Mouse (Mus musculus): ENCODE results near the gene Ano4. TPM values are rescaled to one million over a fixed set of nuclear protein-coding genes. Genes with fewer than 3 reads are reported as not detected.
"Not testable (repeated sequence)": the region's sequence is repeated elsewhere in the genome, so short reads cannot be mapped to it uniquely, and the experiment has no call there.

The Ano4 gene
- polyA plus RNA-seq, 1 experiment from 2014 or later = 11.9 TPM

DNA sequence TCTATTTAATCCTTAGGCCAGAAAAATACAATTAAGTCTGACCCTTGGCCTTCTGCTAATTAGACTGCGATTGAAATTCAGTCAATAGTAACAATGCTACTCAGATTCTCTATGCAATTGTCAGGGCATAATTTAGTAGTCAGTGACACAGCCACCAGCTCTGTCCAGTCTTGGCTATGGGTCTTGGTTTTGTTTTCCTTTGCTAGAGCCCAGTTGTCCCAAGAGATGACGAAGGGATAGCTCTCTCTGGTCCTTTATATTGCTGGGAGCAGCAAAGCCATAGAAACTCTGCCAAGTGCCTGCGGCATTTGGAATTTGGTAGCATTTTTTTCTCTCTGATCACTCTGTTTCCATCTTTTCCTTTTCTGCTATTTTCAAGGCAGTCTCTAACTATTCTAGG lies 288.7 kb downstream of the Ano4 start:
- peaks cover 3% of the 10 kb centered on the region; the same call in 1 of the 2 replicates for H3K9me3 ChIP-seq (ENCODE audit: control insufficient read depth, low read length)
- H3K9ac ChIP-seq (ENCODE audit: low read depth, low read length) = no peak overlapping the region
- no peaks in the 10 kb centered on the region for H3K27me3 ChIP-seq (replicated peaks; ENCODE audit: control insufficient read depth, insufficient read depth, low read length)
- H3K4me3 ChIP-seq (ENCODE audit: low read length) = no peak overlapping the region
- ATAC-seq = no peak
- H3K4me1 ChIP-seq (ENCODE audit: control insufficient read depth, insufficient read depth, low read depth, low read length) = no peaks in the 10 kb centered on the region
- H3K4me2 ChIP-seq (ENCODE audit: low read length) = no peak overlapping the region
- no peaks in the 10 kb centered on the region for H3K36me3 ChIP-seq (ENCODE audit: control insufficient read depth, insufficient read depth, low read length)
- WGBS = 63% methylated on average over 3 of the region's 3 CpGs
- H3K27ac ChIP-seq (ENCODE audit: low read depth, low read length) = no peak overlapping the region

DNA sequence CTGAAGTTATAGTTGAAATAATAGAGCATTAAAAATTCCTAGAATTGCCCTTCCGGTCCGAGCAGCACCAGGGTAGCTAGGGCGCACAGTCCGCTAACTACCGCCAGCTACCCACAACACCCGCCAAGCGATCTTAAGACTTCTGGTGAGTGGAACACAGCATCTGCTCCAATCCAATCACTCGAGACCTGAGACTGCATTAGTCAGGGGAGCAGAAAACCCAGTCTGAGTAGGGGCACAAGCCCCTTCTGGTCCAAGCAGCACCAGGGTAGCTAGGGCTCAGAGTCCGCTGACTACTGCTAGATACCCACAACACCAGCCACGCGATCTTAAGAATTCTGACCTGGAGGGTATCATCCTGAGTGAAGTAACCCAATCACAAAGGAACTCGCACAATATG lies 299.6 kb downstream of the Ano4 start:
- not testable (repeated sequence) for H3K27me3 ChIP-seq (replicated peaks; ENCODE audit: control insufficient read depth, insufficient read depth, low read length); H3K27ac ChIP-seq (ENCODE audit: low read depth, low read length); H3K4me2 ChIP-seq (ENCODE audit: low read length); H3K9me3 ChIP-seq (ENCODE audit: control insufficient read depth, low read length); H3K36me3 ChIP-seq (ENCODE audit: control insufficient read depth, insufficient read depth, low read length); H3K9ac ChIP-seq (ENCODE audit: low read depth, low read length); H3K4me1 ChIP-seq (ENCODE audit: control insufficient read depth, insufficient read depth, low read depth, low read length); ATAC-seq; H3K4me3 ChIP-seq (ENCODE audit: low read length)
- WGBS = 93% methylated on average over 12 of the region's 12 CpGs

DNA sequence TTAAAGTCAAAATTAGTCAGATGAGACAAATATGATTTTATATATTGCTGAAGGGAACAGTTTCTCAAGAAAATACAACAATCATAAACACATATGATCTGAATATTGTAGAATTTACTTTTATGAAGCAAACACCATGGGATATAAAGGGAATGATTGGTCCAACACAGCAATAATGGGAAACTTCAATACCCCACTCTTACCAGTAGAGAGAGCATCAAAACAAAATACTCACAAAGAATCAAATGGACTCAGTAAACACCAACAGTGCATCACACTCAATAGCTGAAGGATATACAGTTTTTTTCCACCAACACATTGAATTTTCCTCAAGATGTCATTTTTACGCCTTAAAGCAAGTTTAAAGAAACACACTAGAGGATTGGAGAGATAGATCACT lies 300.4 kb downstream of the Ano4 start:
- Histone ChIP-seq H3K4me2 (ENCODE audit: low read length) (no peak overlapping the region), H3K27me3 (replicated peaks; ENCODE audit: control insufficient read depth, insufficient read depth, low read length) (no peaks in the 10 kb centered on the region), H3K27ac (ENCODE audit: low read depth, low read length) (no peak overlapping the region), H3K9me3 (ENCODE audit: control insufficient read depth, low read length) (no peaks in the 10 kb centered on the region), H3K36me3 (ENCODE audit: control insufficient read depth, insufficient read depth, low read length) (no peaks in the 10 kb centered on the region), H3K4me3 (ENCODE audit: low read length) (no peak overlapping the region), H3K9ac (ENCODE audit: low read depth, low read length) (no peak overlapping the region), H3K4me1 (ENCODE audit: control insufficient read depth, insufficient read depth, low read depth, low read length) (no peaks in the 10 kb centered on the region)
- 90% methylated on average over 1 of the region's 1 CpGs for WGBS
- no peak for ATAC-seq

GRCm38 (mm10) chr10:89018926-89019325 lies 325.6 kb downstream of the Ano4 start:
- no peaks in the 10 kb centered on the region for H3K9me3 ChIP-seq (ENCODE audit: control insufficient read depth, low read length)
- H3K36me3 ChIP-seq (ENCODE audit: control insufficient read depth, insufficient read depth, low read length) = no peaks in the 10 kb centered on the region
- 43% methylated on average over 5 of the region's 5 CpGs for WGBS
- no peak overlapping the region for H3K27ac ChIP-seq (ENCODE audit: low read depth, low read length)
- H3K4me1 ChIP-seq (ENCODE audit: control insufficient read depth, insufficient read depth, low read depth, low read length) = no peaks in the 10 kb centered on the region
- ATAC-seq = no peak
- H3K27me3 ChIP-seq (replicated peaks; ENCODE audit: control insufficient read depth, insufficient read depth, low read length) = no peaks in the 10 kb centered on the region
- H3K4me3 ChIP-seq (ENCODE audit: low read length) = no peak overlapping the region
- no peak overlapping the region for H3K9ac ChIP-seq (ENCODE audit: low read depth, low read length)
- no peak overlapping the region for H3K4me2 ChIP-seq (ENCODE audit: low read length)

GRCm38 (mm10) chr10:89008303-89008702 lies 336.3 kb downstream of the Ano4 start:
- no peaks in the 10 kb centered on the region for H3K9me3 ChIP-seq (ENCODE audit: control insufficient read depth, low read length)
- H3K27ac ChIP-seq (ENCODE audit: low read depth, low read length) = no peak overlapping the region
- no peaks in the 10 kb centered on the region for H3K36me3 ChIP-seq (ENCODE audit: control insufficient read depth, insufficient read depth, low read length)
- H3K9ac ChIP-seq (ENCODE audit: low read depth, low read length) = no peak overlapping the region
- no peak for ATAC-seq
- H3K4me3 ChIP-seq (ENCODE audit: low read length) = no peak overlapping the region
- 79% methylated on average over 1 of the region's 1 CpGs for WGBS
- H3K4me2 ChIP-seq (ENCODE audit: low read length) = no peak overlapping the region
- H3K27me3 ChIP-seq (replicated peaks; ENCODE audit: control insufficient read depth, insufficient read depth, low read length) = no peaks in the 10 kb centered on the region
- H3K4me1 ChIP-seq (ENCODE audit: control insufficient read depth, insufficient read depth, low read depth, low read length) = no peaks in the 10 kb centered on the region

DNA sequence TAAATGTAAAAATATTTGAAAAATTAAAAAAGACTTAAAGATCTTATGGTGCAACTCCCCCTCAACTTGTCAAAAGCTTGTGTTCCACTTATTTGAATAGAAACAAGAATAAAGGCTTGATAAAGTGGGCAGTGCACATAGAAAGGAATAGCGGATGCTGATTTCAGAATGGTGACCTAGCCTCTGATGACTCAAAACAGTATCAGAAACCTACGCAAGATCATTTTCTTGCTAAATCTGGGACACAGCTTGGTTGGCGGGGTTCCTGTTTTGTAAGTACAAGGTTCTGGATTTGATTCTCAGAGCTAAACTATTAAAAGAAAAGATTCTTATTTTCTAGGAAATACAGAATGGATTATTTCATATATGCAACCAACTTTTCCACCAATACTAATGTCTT lies 340.0 kb downstream of the Ano4 start:
- Histone ChIP-seq H3K4me1 (ENCODE audit: control insufficient read depth, insufficient read depth, low read depth, low read length) (no peaks in the 10 kb centered on the region), H3K27ac (ENCODE audit: low read depth, low read length) (no peak overlapping the region), H3K36me3 (ENCODE audit: control insufficient read depth, insufficient read depth, low read length) (no peaks in the 10 kb centered on the region), H3K9me3 (ENCODE audit: control insufficient read depth, low read length) (no peaks in the 10 kb centered on the region), H3K9ac (ENCODE audit: low read depth, low read length) (no peak overlapping the region), H3K4me2 (ENCODE audit: low read length) (no peak overlapping the region), H3K27me3 (replicated peaks; ENCODE audit: control insufficient read depth, insufficient read depth, low read length) (no peaks in the 10 kb centered on the region), H3K4me3 (ENCODE audit: low read length) (no peak overlapping the region)
- ATAC-seq = no peak
- 93% methylated on average over 3 of the region's 3 CpGs for WGBS

DNA sequence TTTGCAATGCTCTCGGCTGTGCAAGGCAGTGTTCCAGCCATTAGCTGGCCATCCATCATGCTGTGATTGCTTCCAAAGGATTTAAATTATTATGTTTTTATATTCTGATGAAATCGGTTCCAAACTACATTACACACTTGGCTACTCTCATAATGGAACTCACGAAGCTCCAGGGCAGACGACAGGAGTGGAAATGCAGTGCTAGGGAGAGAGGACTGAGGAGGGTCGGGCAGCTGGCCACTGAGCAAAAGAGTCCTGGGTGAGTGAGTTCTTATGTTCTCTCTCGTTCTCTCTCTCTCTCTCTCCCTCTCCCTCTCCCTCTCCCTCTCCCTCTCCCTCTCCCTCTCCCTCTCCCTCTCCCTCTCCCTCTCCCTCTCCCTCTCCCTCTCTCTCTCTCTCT lies 357.6 kb downstream of the Ano4 start:
- no peaks in the 10 kb centered on the region for H3K9me3 ChIP-seq (ENCODE audit: control insufficient read depth, low read length)
- 39% methylated on average over 6 of the region's 6 CpGs for WGBS
- H3K9ac ChIP-seq (ENCODE audit: low read depth, low read length) = no peak overlapping the region
- H3K27me3 ChIP-seq (replicated peaks; ENCODE audit: control insufficient read depth, insufficient read depth, low read length) = no peaks in the 10 kb centered on the region
- H3K4me2 ChIP-seq (ENCODE audit: low read length) = no peak overlapping the region
- ATAC-seq = peak; percentile 76; the same call in 1 of the 2 replicates
- no peaks in the 10 kb centered on the region for H3K4me1 ChIP-seq (ENCODE audit: control insufficient read depth, insufficient read depth, low read depth, low read length)
- no peak overlapping the region for H3K27ac ChIP-seq (ENCODE audit: low read depth, low read length)
- H3K4me3 ChIP-seq (ENCODE audit: low read length) = no peak overlapping the region
- H3K36me3 ChIP-seq (ENCODE audit: control insufficient read depth, insufficient read depth, low read length) = no peaks in the 10 kb centered on the region

DNA sequence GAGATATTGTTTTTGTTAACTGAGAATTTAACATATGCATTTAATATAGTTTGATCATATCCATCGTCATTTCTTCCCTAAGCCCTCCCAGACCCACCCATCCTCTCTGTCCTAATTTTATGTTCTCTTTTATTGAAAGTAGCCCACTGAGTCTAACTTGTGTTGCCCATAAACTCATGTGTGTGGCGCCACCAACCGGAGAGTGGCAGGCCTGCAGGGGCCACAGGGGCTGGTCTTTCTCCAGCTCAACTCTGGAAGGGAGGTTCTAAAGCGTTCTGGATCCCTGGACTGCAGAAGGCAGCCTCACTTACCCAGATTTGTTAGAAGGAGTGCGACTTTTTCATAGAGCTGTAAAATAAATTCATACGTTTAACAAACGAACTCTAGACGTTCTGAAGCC lies 361.1 kb downstream of the Ano4 start:
- H3K9ac ChIP-seq (ENCODE audit: low read depth, low read length) = no peak overlapping the region
- H3K4me1 ChIP-seq (ENCODE audit: control insufficient read depth, insufficient read depth, low read depth, low read length) = no peaks in the 10 kb centered on the region
- H3K36me3 ChIP-seq (ENCODE audit: control insufficient read depth, insufficient read depth, low read length) = no peaks in the 10 kb centered on the region
- no peak for ATAC-seq
- no peak overlapping the region for H3K27ac ChIP-seq (ENCODE audit: low read depth, low read length)
- no peaks in the 10 kb centered on the region for H3K9me3 ChIP-seq (ENCODE audit: control insufficient read depth, low read length)
- no peak overlapping the region for H3K4me3 ChIP-seq (ENCODE audit: low read length)
- H3K4me2 ChIP-seq (ENCODE audit: low read length) = no peak overlapping the region
- 34% methylated on average over 8 of the region's 8 CpGs for WGBS
- H3K27me3 ChIP-seq (replicated peaks; ENCODE audit: control insufficient read depth, insufficient read depth, low read length) = no peaks in the 10 kb centered on the region

DNA sequence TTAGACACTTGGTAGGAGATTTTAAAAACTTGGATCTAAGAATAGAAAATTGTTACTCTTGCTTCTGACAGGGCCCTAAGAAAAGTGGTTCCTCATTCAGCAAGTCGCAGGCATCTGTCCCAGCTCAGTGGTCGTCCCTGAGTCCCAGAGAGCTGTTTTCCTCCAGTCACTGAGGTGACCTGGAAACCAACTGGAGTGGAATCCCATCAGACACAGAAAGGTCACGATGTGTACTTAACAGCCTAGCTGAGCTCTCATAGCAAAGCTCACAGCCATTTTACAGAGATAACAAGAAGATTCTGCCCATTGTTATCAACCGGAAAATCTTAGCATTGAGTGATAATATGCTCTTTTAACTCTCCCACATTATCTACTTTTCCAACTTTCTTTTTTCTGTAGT lies 365.1 kb downstream of the Ano4 start:
- H3K9ac ChIP-seq (ENCODE audit: low read depth, low read length) = no peak overlapping the region
- no peaks in the 10 kb centered on the region for H3K9me3 ChIP-seq (ENCODE audit: control insufficient read depth, low read length)
- H3K4me1 ChIP-seq (ENCODE audit: control insufficient read depth, insufficient read depth, low read depth, low read length) = no peaks in the 10 kb centered on the region
- no peak overlapping the region for H3K27ac ChIP-seq (ENCODE audit: low read depth, low read length)
- ATAC-seq = no peak
- no peaks in the 10 kb centered on the region for H3K36me3 ChIP-seq (ENCODE audit: control insufficient read depth, insufficient read depth, low read length)
- H3K27me3 ChIP-seq (replicated peaks; ENCODE audit: control insufficient read depth, insufficient read depth, low read length) = no peaks in the 10 kb centered on the region
- WGBS = 69% methylated on average over 4 of the region's 4 CpGs
- no peak overlapping the region for H3K4me2 ChIP-seq (ENCODE audit: low read length)
- no peak overlapping the region for H3K4me3 ChIP-seq (ENCODE audit: low read length)

- H3K9me3 ChIP-seq (ENCODE audit: control insufficient read depth, low read length) = no peaks in the 10 kb centered on the region
- H3K36me3 ChIP-seq (ENCODE audit: control insufficient read depth, insufficient read depth, low read length) = no peaks in the 10 kb centered on the region
- H3K27ac ChIP-seq (ENCODE audit: low read depth, low read length) = no peak overlapping the region
- no peaks in the 10 kb centered on the region for H3K27me3 ChIP-seq (replicated peaks; ENCODE audit: control insufficient read depth, insufficient read depth, low read length)
- H3K4me1 ChIP-seq (ENCODE audit: control insufficient read depth, insufficient read depth, low read depth, low read length) = no peaks in the 10 kb centered on the region
- WGBS = 58% methylated on average over 6 of the region's 6 CpGs
- ATAC-seq = no peak
- no peak overlapping the region for H3K9ac ChIP-seq (ENCODE audit: low read depth, low read length)
- H3K4me3 ChIP-seq (ENCODE audit: low read length) = no peak overlapping the region
- no peak overlapping the region for H3K4me2 ChIP-seq (ENCODE audit: low read length)
These were observed 365.6 kb downstream of the Ano4 start for GRCm38 (mm10) chr10:88978932-88979331.
